Mouse (Mus musculus): Measurements from ENCODE around the gene Hspb6.

DNA sequence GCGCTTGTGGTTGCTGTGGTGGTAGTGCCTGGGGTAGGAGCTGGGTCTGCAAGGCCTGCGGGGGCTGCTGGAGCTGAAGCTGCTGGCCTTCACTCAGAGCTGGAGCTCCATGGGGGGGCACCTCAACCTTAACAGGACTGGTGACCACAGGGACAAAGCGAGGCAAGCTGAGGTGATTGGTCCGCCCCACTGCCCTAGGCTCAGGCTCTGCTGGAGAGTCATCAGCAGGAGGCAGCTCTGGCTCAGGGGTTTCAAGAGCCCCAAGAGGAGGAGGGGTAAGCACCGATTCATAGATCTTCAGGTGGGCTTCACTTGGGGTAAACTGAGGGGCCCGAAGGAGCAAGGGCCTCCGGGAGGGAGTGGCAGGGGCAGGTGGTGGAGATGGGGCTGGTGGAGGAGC lies 33.2 kb downstream of the Hspb6 start:
- TF ChIP-seq CTCF (IDR thresholded peaks at IDR 0.05; ENCODE audit: borderline replicate concordance, extremely low read depth, insufficient read depth, insufficient read length) (no peak), POLR2A (IDR thresholded peaks at IDR 0.05; ENCODE audit: borderline replicate concordance, extremely low read depth, insufficient read depth, insufficient read length, poor library complexity, severe bottlenecking) (no peak)

Data from brain, embryonic 14.5 days (tissue).